Mouse (Mus musculus): ENCODE data around the gene S100a14.

S100a14 gene

DNA sequence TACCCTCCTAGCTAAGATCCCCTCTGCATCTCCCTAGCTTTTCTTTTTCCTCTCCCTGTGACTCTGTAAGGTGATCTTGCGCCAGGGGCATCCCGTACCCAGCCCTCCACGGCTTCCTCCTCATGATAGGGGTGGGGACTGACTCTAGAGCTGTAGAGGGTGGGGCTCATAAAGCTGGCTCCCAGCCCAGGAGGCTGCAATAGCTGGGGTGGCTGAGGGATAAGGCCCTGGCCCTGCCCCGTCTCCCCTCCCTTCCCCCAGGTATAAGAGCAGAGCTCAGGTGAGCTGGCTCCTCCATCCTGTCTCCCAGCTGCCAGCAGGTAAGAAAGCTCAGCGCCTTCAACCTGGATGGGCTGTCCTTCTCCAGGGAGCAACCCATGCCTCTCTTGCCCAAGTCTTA is at the start of gene S100a14:
S100a14 (plus strand) TSS at position 277 of the 400 bp plus-strand sequence.
- peak; percentile 48 for DNase-seq (ENCODE audit: low read depth)

DNA sequence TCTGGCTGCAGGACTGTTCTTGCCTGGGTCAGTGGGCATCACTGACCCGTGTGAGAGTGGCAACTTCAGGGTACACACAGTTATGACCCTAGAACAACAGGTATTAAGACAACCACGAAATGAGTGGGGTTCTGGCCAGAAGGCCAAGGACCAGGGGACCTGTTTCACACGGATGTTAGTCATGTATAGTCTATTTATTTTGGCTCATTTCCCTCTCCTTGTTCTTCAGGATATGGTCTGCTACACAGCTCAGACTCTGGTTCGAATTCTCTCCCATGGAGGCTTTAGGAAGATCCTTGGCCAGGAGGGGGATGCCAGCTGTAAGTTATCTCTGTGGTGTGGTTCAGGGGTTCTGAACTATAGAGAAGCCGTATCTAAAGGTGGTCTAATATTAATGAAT is 39.7 kb upstream of the S100a14 start:
- peak; percentile 36 for DNase-seq (ENCODE audit: low read depth)

DNA sequence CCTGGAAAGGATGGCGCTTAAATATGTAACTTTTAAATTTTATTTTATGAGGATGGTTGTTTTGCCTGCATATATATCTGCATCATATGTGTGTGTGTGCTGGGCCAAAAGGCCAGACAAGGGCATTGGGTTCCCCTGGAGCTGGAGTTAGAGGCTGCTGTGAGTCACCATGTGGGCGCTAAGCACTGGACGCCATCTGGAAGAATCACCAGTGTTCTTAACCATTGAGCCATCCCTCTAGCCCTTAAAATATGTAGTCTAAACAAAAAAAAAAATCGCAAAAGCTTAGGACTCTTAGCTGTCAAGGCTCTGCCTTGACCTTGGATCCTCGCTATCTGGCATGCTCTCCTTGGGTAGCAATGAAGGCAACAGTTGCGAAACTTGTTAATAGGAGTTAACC is 38.1 kb upstream of the S100a14 start:
- peak; percentile 69 for DNase-seq (ENCODE audit: low read depth)

DNA sequence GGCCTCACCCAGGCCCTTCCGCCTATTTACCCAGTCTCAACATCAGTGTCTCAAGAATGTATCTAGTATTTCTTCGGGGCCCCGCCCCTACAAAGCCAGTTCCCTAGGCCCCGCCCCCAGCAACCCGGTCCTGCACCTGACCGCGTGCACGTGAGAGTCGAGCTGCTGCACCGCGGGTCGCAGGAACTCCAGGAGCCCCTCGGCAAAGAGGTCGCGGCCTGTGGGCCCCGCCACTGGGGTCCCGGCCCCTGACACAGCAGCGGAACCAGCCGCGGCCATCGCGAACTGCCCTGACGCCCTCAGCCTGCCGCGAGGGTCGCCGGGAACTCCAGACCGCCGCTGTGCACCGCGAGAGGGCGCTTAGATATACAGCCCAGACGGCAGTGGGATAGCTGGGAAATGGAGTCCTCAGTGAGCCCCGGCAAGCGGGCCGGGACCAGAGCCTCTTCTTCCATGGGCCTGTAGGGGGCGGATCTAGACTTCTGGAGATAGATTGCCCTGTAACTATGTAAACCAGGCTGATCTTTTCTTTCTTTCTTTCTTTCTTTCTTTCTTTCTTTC is 35.9 kb upstream of the S100a14 start, which contains the start of gene Snapin:
Snapin (minus strand) TSS at position 338 of the 561 bp plus-strand sequence.
- peak; percentile 98 for DNase-seq (ENCODE audit: low read depth)

DNA sequence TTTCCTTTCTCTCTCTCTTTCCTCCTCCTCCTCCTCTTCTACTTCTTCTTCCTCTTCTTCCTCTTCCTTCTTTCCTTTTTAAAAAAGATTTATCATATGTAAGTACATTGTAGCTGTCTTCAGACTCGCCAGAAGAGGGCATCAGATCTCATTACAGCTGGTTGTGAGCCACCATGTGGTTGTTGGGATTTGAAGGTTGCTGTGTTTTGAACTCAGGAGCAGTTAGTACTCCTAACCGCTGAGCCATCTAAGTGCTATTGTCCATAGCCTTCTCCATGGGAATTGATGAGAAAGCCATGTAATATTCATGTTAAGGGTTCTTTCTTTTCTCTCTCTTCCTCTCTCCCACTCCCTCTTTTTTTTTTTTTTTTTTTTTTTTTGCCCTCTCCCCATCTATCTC is 35.3 kb upstream of the S100a14 start:
- DNase-seq (ENCODE audit: low read depth), result peak; percentile 68

DNA sequence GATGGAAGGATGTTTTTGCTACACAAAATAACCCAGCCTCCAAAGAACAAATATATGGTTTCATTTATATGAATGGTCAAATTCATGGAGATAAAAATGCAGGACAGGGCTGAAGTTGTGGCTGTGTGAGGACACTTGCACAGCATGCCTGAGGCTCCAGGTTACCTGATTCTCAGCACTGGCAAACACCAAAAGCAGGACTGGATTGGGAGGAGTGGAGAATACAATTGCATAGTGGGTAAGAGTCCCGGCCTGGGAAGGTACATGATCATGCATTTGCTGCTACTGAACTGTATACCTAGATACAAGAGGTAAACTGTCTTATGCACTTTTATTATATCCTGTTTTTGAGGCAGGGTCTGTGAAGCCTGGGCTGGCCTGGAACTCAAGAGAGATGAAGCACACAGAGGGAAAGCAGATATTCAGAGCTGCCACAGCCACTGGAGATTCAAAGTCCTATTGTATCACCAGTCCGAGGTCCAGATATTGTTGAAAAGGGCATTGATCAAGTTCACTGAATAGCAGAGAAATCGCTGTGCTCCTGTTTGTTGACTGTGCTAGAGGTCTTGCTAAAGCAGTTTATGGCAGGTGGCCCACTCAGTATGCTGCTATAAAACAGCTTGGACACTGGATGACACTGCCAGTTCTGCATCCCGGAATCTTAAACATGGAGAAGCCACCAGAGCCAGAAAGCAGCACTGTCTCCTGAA is 32.7 kb upstream of the S100a14 start:
- no peak for DNase-seq (ENCODE audit: low read depth)

DNA sequence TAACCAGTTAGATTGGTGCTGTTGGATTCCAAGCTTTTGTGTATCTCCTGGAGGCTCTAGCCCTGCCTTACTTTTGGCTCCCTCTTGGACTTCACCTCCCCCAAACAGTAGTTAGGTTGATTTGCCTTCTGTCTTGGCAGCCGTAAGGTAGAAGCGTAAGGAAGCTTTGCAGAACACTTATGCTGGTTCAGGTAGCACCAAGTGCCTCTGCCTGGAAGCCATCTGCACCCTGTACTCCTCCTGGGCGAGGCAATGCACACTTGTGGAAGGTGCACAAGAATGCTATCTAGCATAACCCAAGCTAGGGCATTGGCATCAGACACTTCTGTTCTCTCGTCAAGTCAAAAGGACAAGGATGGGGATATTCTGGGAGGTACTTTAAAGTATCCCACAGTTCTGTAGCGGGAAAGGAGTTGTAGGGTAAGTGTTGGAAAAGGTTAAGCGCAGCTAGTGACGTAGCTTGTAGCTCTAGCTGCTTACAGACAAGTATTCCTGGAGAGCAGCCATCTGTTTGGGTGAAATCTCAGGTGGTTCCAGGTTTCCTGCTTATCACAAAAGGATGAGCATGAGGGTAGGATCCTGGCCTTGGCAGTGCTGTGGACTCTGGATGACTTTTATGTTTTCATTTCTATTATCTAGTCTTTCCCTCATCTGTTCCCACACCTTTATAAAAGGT is 30.7 kb upstream of the S100a14 start:
- no peak for DNase-seq (ENCODE audit: low read depth)

DNA sequence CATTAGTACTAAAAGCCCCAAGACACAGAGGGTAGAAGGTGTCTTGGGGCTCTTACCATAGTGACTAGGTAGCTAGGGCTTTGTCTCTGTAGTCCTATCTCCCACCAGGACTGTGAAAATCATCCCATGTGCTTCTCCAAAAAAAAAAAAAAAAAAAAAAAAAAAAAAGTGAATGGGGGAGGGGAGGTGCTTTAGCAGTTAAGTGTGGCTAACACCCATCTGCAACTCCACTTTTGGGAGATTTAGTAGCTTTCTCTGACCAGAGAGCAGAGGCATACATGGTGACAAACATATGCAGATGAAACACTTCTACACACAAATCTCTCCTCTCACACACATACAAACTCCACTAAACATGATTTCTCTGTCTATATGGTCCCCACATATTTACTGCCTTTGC is 29.1 kb upstream of the S100a14 start:
- no peak for DNase-seq (ENCODE audit: low read depth)

DNA sequence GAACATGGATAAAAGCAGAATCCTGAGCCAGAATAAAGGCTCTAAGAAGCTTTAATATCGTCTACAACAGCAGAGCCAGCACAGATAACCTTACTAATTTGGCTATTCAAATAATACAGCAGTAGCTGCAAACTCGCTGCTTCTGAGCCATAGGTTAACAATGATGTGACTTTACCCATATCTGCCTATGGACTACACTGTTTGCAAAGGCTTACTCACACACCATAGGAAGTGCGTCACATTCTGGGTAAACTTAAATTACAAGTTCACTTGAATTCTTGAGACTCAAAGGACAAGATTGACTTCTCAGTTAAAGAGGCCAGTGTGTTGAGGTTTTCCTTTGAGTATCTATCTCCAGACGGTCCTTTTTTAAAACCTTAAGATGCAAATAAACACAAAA is 23.2 kb upstream of the S100a14 start:
- DNase-seq (ENCODE audit: low read depth), result no peak

DNA sequence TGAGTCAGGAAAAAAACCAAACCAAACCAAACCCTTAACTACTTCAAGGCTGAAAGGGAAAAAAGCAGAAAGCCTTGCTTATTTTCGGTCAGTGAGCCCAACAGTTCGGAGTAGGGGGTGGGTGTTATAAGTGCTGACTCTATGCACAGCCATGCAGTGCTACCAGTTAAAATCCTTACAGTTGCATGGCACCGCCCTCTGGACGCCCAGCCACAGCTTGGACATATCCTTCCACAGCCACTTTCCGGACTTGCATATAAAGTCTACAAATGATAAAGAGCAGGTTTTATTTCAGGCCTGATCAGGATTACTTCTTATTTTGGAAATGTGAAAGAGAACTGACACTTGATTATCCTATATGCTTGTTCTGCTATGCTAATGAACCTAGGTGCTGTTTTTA is 21.4 kb upstream of the S100a14 start:
- DNase-seq (ENCODE audit: low read depth), result no peak

DNA sequence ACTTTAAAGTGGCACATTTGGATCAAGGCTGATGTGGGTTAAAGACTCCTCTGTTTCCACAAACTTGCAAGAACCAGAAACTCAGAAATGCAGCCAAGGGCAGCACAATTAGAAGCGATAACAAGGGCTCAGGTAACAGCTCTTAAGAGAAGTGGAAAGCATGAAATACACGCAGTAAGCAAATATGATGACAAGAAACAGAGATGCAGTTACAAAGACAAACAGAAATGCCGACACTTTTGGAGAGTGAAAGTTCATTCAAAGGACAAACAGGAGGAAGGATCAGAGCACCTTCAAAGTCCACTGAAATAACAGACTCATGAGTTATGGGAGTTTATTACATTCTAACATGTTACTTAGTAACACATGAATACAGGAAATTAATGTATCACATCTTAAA is 20.3 kb upstream of the S100a14 start:
- DNase-seq (ENCODE audit: low read depth), result no peak

DNA sequence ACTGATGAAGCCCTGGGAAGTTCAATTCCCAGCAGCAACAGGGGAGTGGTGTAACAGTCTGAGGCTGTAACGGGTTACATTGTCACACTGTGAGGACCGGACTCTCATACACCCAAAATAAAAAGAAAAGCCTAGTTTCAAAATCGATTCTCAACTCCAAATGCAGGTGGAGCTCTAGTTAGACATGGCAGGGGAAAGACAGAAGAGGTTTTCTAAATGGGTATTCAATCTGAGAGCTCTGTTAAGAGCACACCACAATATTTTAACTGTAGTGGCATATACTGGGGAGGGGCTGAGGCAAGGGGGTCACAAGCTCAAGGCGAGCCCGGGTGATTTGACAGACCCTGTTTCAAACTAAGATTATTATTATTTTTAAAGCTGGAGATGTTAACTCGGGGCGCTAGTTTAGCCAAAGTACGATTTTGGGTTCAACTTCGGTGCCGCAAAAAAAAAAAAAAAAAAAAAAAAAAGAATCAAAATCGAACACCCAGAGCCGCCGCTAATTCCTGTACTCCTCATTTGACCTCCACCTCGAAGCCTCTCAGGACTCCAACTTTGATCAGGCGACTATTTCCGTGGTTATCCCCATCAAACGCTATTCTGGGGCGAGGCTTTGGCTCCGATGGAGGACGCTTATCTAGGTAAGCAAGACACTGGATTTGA is 18.2 kb upstream of the S100a14 start:
- DNase-seq (ENCODE audit: low read depth), result peak; percentile 57

DNA sequence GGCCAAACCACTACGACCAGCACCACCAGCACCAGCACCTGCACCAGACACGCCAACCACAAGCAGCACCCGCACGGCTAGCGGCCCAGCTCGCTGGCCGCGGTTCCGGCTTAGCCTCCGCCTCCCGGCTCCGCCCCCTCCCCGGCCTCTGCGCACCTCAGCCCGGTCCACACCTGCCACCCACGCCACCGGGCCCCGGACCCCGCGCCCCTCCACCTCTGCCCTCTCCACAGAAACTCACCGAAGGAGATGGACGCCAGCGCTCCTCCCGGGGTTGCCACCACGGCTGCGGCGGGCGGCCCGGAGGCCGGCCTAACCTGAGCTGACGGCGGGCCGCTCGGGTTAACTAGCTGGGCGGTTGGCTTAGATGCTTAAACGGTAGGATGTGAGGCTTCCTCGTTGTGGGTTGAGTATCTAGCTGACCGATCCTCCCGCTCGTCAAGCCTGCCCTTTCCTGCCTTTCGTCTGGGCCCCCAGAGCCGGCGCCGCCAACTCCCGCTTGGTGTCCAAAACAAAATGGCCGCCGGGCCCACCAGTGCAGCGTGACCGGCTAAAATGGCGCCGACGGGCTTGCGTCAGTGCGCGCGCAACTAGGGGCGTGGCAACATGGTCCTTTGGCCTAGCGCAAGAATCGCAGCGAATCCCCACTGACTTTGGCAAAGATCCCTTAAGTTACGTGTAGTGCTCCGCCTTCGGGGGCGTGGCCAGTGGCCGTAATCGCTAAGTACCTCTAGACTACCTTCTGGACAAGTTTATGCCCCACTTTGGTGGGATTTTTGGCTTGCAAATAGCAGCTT is 17.5 kb upstream of the S100a14 start, which contains the start of gene Chtop:
Chtop (minus strand) TSS at position 549 of the 797 bp plus-strand sequence.
- DNase-seq (ENCODE audit: low read depth), result peak; percentile 100

DNA sequence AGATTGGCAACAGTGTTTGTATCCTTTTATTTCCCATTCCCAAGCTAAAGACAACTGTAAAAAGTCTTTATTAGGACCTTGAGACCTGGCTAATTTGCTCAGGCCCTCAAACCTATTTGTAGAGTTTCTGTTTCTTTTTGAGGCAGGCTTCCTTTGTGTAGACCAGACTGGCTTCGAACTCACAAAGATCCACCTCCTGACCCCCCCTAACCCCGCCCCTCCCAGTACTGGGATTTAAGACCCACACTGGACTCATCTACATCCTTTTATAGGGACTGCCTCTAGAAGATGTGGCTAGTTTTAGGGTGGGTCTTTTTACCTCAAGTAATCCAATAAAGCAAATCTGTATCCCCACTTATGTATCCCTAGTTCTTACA is 16.9 kb upstream of the S100a14 start:
- DNase-seq (ENCODE audit: low read depth), result no peak

DNA sequence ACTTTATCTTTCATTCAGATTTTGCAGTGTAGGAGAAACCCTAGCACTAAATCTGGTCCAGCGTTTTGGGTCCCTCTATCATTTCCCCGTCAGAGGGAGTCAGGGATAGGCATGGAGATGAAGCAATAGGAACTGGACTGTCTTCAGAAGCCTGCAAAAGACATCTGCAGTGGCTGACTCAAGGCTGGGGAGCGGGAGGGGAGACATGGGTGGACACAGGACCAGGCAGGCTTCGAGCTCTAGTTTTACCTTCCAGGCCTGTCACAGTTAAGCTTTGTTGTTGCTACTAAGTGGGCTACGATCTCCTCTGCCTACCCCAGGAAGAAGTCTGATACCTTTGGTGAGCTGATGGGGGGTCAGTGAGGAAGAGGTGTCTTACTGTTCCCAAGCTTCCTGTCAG is 14.4 kb upstream of the S100a14 start:
- DNase-seq (ENCODE audit: low read depth), result no peak

DNA sequence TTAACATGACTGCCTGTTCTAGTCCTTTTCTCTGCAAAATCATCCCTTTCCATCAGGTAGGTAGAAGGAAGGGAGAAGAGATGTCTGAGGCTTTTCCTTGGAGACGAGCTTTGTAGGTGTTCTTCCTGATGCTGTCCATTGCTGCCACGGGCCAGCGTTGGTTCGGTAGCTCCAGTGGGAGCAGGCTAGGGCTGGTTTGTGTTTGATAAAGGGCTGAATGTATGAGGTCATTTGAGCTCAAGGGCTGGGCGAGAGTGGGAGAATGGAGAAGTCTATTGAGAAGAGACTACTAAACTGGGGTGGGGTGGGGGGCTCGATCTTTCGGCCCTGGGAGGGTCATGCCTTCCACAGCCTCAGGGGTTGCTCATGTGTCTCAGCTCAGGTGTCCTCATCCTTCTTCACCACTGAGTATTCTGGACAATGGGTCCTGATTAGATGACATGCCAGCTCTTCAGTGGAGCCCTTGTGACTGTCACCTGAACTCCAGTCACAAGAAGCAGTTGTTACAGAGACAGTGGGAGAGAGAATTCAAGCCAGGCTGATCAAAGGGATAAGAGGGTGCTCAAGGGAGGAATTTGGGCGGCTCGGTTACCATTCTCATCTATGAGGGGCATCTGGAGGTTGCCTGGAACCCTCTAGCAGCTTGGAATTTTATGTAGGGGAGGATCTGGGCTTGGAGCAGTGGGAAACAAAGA is 13.6 kb upstream of the S100a14 start:
- DNase-seq (ENCODE audit: low read depth), result no peak

DNA sequence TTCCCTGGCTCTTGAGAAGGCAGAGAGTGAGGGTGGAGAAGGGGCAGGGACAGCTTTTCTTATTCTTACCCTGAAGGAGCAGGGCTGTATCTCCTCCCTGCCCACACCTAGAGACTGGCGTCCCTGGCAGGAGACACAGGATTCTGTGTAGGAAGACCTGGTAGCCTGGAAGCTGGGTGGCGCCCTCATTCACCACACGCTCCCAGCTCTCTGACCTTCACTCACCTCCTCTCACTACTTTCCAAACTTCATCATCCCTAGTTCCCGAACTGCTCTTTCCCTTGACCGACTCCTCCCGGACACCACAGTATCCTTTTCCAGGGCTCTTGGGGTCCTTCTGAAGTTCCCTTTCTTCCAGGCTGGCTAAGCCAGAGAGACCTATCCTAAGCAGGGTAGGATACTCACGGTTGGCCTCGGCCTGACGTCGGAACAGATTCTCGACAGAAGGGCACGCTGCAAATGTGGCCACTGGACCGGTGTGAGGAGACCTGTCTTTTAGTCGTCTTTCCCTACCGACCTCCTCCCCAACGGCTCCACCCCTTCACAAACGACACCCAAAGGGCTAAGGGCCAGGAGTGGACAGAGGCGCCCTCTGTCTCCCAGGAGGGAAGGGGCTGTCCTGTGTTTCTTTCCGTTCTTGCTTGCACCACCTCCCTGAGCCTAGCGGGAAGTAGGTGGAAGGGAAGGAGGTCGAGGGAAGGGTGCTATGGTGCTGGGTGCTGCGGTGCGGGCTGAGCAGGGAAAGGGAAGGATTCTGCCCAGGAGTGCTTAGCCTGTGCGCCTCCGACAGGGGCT is 12.7 kb upstream of the S100a14 start, which contains the start of the genes S100a1 and S100a13:
S100a1 (minus strand) TSS at position 597 of the 795 bp plus-strand sequence.
S100a13 (plus strand) TSS at position 640 of the 795 bp plus-strand sequence.
- DNase-seq (ENCODE audit: low read depth), result peak; percentile 48

DNA sequence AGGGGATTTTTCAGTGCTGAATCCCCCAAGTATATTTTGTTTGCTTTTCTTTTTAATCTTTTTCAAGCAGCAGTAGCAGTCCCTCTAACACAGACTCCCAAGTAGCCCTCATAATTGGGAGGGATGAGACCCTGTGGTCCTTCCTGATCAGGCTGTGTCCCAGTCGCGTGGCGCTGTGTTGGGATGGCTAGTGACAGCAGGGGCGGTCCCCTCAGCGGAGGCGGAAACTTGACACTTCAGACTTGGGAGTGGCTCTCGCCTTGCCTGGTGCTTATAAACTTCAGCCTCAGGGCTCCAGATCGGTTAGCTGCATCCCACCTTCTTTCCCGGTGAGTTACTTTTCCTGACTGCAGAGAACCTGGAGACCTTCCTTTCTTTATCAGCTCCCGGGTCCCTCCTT is 12.0 kb upstream of the S100a14 start:
- DNase-seq (ENCODE audit: low read depth), result peak; percentile 56

DNA sequence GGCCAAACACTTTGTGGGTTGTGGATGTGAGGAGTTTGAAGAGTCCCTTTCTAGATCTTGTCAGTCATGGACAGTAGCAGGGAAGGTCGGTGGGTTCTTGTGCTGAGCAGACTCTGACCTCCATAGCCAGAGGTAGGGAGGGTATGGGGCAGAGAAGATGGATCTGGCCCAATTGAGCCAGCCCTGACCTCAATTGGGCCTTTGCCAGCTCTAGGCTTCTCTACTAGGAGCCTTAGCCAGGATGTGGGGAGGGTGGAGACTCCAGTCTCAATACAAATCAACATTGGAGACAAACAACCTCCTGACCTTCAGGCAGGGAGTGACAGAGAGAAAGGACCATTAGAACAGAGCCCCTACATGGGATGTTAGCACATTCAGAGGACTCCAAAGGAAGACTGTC is 11.4 kb upstream of the S100a14 start:
- DNase-seq (ENCODE audit: low read depth), result peak; percentile 54

DNA sequence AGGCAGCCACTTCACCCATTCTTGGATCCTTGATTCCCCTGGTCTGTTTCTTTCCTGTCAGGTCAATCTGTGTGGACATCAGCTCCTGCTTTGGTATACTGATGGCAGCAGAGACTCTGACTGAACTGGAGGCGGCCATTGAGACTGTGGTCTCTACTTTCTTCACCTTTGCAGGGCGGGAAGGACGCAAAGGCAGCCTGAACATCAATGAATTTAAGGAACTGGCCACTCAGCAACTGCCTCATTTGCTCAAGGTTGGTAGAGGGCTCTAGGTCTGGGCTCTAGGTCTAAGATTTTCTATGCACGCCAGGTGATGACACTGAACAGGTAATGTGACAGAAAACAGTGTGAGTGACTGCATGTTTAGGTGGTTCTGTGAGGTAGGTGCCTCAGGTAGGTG is 10.9 kb upstream of the S100a14 start:
- DNase-seq (ENCODE audit: low read depth), result no peak

Data from NIH3T3 (cell line).